Mouse (Mus musculus) MEL (cell line): ENCODE results near the gene Dnmt3l. TPM values are rescaled to one million over a fixed set of nuclear protein-coding genes. Genes with fewer than 3 reads are reported as not detected.

Experiments used
- DNase-seq: peaks from one replicate; pipeline ENCODE4 v3.0.0; 2011; ENCODE audit warnings: low read depth, low spot score
- H3K27ac ChIP-seq: 2 replicates; pipeline ENCODE4 v1.5.1; 2012; ENCODE audit warnings: low read depth, mild to moderate bottlenecking, control low read depth, low read length, moderate library complexity; ENCODE audit not compliant: control insufficient read depth
- H3K27me3 ChIP-seq, 2 experiments: fragments of 150-350 bp in 1 of 2; sonication (generic) in 1 of 2; 2 replicates each; pipeline ENCODE4 v1.6.1; 2012; ENCODE audit warnings: low read length in 2 of 2, mild to moderate bottlenecking in 2 of 2, improper control_type of control experiment in 1 of 2, moderate library complexity in 1 of 2; ENCODE audit not compliant: insufficient read depth in 2 of 2, control insufficient read depth in 1 of 2
- H3K36me3 ChIP-seq, 2 experiments: 2 replicates each; pipeline ENCODE4 v1.6.1; 2012 to 2014; ENCODE audit warnings: low read length in 2 of 2, improper control_type of control experiment in 1 of 2, inconsistent platforms in 1 of 2, mild to moderate bottlenecking in 1 of 2; ENCODE audit not compliant: insufficient read depth in 2 of 2, control insufficient read depth in 1 of 2
- H3K4me1 ChIP-seq, 2 experiments: fragments of 150-350 bp in 1 of 2; sonication (generic) in 1 of 2; 2 replicates each; pipeline ENCODE4 v1.6.1; 2012; ENCODE audit warnings: low read length in 2 of 2, improper control_type of control experiment in 1 of 2, mild to moderate bottlenecking in 1 of 2; ENCODE audit not compliant: insufficient read depth in 2 of 2, control insufficient read depth in 1 of 2
- H3K4me3 ChIP-seq, 2 experiments: fragments of 150-350 bp in 1 of 2; sonication (generic) in 1 of 2; 2 replicates each; pipeline ENCODE4 v1.5.1; 2012; ENCODE audit warnings: low read depth in 2 of 2, low read length in 2 of 2, mild to moderate bottlenecking in 2 of 2, moderate library complexity in 2 of 2, control low read depth in 1 of 2, improper control_type of control experiment in 1 of 2; ENCODE audit not compliant: control insufficient read depth in 1 of 2, insufficient read depth in 1 of 2
- H3K79me2 ChIP-seq: 2 replicates; pipeline ENCODE4 v1.6.1; 2012; ENCODE audit warnings: mild to moderate bottlenecking, low read length, moderate library complexity; ENCODE audit not compliant: control insufficient read depth, poor library complexity, insufficient read depth
- H3K9ac ChIP-seq: 2 replicates; pipeline ENCODE4 v1.6.1; 2012; ENCODE audit warnings: low read depth, mild to moderate bottlenecking, control low read depth, low read length, moderate library complexity; ENCODE audit not compliant: control insufficient read depth, poor library complexity, severe bottlenecking
- H3K9me3 ChIP-seq: fragments of 150-350 bp; sonication (generic); replicated peaks from 2 replicates; pipeline ENCODE4 v1.6.1; 2012; ENCODE audit warnings: mild to moderate bottlenecking, low read length, improper control_type of control experiment, moderate library complexity; ENCODE audit not compliant: insufficient read depth
- BHLHE40 ChIP-seq: IDR thresholded peaks from 2 replicates; pipeline ENCODE4 v1.6.1; 2012; ENCODE audit warnings: low read depth, mild to moderate bottlenecking, inconsistent platforms, low read length, improper control_type of control experiment, borderline replicate concordance
- CTCF ChIP-seq, 3 experiments: IDR thresholded peaks in 2 of 3; conservative IDR thresholded peaks in 1 of 3; 2 replicates each; pipeline ENCODE4 v1.5.1; 2011 to 2012; ENCODE audit warnings: low read length in 3 of 3, low read depth in 2 of 3, mild to moderate bottlenecking in 2 of 3, improper control_type of control experiment in 1 of 3, inconsistent platforms in 1 of 3, mixed read lengths in 1 of 3, moderate library complexity in 1 of 3; ENCODE audit not compliant: control insufficient read depth in 1 of 3, insufficient read depth in 1 of 3, poor library complexity in 1 of 3, severe bottlenecking in 1 of 3
- EP300 ChIP-seq, 2 experiments: IDR thresholded peaks; 2 replicates each; pipeline ENCODE4 v1.6.1; 2011; ENCODE audit warnings: improper control_type of control experiment in 2 of 2, low read length in 2 of 2, low read depth in 1 of 2, mild to moderate bottlenecking in 1 of 2
- MAFK ChIP-seq: IDR thresholded peaks from 2 replicates; pipeline ENCODE4 v1.6.1; 2011; ENCODE audit warnings: low read depth, mild to moderate bottlenecking, low read length, improper control_type of control experiment, borderline replicate concordance
- MAZ ChIP-seq: IDR thresholded peaks from 2 replicates; pipeline ENCODE4 v1.6.1; 2012; ENCODE audit warnings: low read depth, mild to moderate bottlenecking, inconsistent platforms, low read length, improper control_type of control experiment
- MXI1 ChIP-seq: IDR thresholded peaks from 2 replicates; pipeline ENCODE4 v1.6.1; 2011; ENCODE audit warnings: mild to moderate bottlenecking, low read depth, low read length, improper control_type of control experiment
- MYB ChIP-seq: IDR thresholded peaks from 2 replicates; pipeline ENCODE4 v1.6.1; 2011; ENCODE audit warnings: mild to moderate bottlenecking, low read depth, low read length, improper control_type of control experiment
- NRF1 ChIP-seq: IDR thresholded peaks from 2 replicates; pipeline ENCODE4 v1.6.1; 2014; ENCODE audit warnings: low read depth, mild to moderate bottlenecking, inconsistent platforms, low read length, improper control_type of control experiment, moderate library complexity; ENCODE audit not compliant: poor library complexity, insufficient read depth, severe bottlenecking
- POLR2A ChIP-seq, 2 experiments: IDR thresholded peaks; 2 replicates each; pipeline ENCODE4 v1.6.1; 2011 to 2012; ENCODE audit warnings: low read length in 2 of 2, mild to moderate bottlenecking in 2 of 2, control low read depth in 1 of 2, improper control_type of control experiment in 1 of 2, low read depth in 1 of 2, moderate library complexity in 1 of 2; ENCODE audit not compliant: control insufficient read depth in 1 of 2, insufficient read depth in 1 of 2, poor library complexity in 1 of 2
- RCOR1 ChIP-seq: IDR thresholded peaks from 2 replicates; pipeline ENCODE4 v1.6.1; 2012; ENCODE audit warnings: low read depth, mild to moderate bottlenecking, inconsistent platforms, low read length, improper control_type of control experiment
- SIN3A ChIP-seq: IDR thresholded peaks from 2 replicates; pipeline ENCODE4 v1.6.1; 2012; ENCODE audit warnings: low read length, improper control_type of control experiment, inconsistent platforms
- TAL1 ChIP-seq: IDR thresholded peaks from 2 replicates; pipeline ENCODE4 v1.6.1; 2012; ENCODE audit warnings: mild to moderate bottlenecking, inconsistent platforms, low read length, moderate library complexity, mixed read lengths
- TCF12 ChIP-seq: IDR thresholded peaks from 2 replicates; pipeline ENCODE4 v1.6.1; 2014; ENCODE audit warnings: low read depth, mild to moderate bottlenecking, inconsistent platforms, low read length, improper control_type of control experiment, moderate library complexity
- USF1 ChIP-seq: IDR thresholded peaks from 2 replicates; pipeline ENCODE4 v1.6.1; 2014; ENCODE audit warnings: low read depth, mild to moderate bottlenecking, inconsistent platforms, low read length, improper control_type of control experiment, moderate library complexity
- ZC3H11A ChIP-seq: IDR thresholded peaks from 2 replicates; pipeline ENCODE4 v1.6.1; 2012; ENCODE audit warnings: low read depth, mild to moderate bottlenecking, inconsistent platforms, low read length, improper control_type of control experiment
- ZKSCAN1 ChIP-seq: IDR thresholded peaks from 2 replicates; pipeline ENCODE4 v1.6.1; 2012; ENCODE audit warnings: low read depth, mild to moderate bottlenecking, inconsistent platforms, low read length, improper control_type of control experiment, moderate library complexity
- polyA plus RNA-seq, 2 experiments: library from polyadenylated mRNA; stranded (reverse) in 1 of 2; unstranded in 1 of 2; fragments of >175 nt in 1 of 2; fragments of >200 nt in 1 of 2; gene quantifications; 2 replicates each; pipeline versions ENCODE4 v1.2.1 to v1.2.4; 2012; ENCODE audit warnings: low replicate concordance in 2 of 2, low read depth in 1 of 2; ENCODE audit not compliant: insufficient read length in 2 of 2, insufficient read depth in 1 of 2, missing spikeins in 1 of 2
- total RNA-seq: library from RNA; depleted of rRNA; stranded (reverse); fragments of 300-350 nt; gene quantifications from 2 replicates; pipeline ENCODE4 v1.2.3, GENCODE M21; 2012

Dnmt3l gene
- total and polyA plus RNA-seq, 3 experiments: not detected

GRCm38 (mm10) chr10:78007203-78007602 lies 34.5 kb upstream of the Dnmt3l start:
- H3K4me1 ChIP-seq: peaks cover 2 to 14% of the 10 kb centered on the region in 2 experiments; a peak in 3 of 4 replicates
- peaks cover 19% of the 10 kb centered on the region for H3K79me2 ChIP-seq
- no peaks in the 10 kb centered on the region for H3K9me3 ChIP-seq
- no peak overlapping the region for H3K4me3 ChIP-seq
- DNase-seq: no peak
- H3K9ac ChIP-seq: no peak overlapping the region
- H3K27ac ChIP-seq: no peak overlapping the region
- H3K27me3 ChIP-seq: no peaks in the 10 kb centered on the region
- TF ChIP-seq TCF12: no peak
- no peak for TF ChIP-seq BHLHE40
- no peak for TF ChIP-seq ZKSCAN1
- no peak for TF ChIP-seq SIN3A
- TF ChIP-seq TAL1: no peak
- no peak for TF ChIP-seq EP300 (IDR thresholded peaks at IDR 0.05; ENCODE audit: low read depth in 1 of 2, low read length in 2 of 2)
- TF ChIP-seq MXI1: no peak
- TF ChIP-seq MAZ: no peak
- no peak for TF ChIP-seq MYB
- no peak for TF ChIP-seq NRF1
- TF ChIP-seq ZC3H11A: no peak
- TF ChIP-seq USF1: no peak
- TF ChIP-seq RCOR1: no peak
- no peak for TF ChIP-seq POLR2A (IDR thresholded peaks at IDR 0.05; ENCODE audit: control insufficient read depth in 1 of 2, insufficient read depth in 1 of 2, low read depth in 1 of 2, low read length in 2 of 2, poor library complexity in 1 of 2)
- TF ChIP-seq CTCF (IDR thresholded peaks at IDR 0.05 in 2 of 3, conservative IDR thresholded peaks at IDR 0.05 in 1 of 3; ENCODE audit: control insufficient read depth in 1 of 3, insufficient read depth in 1 of 3, low read depth in 2 of 3, low read length in 3 of 3, poor library complexity in 1 of 3, severe bottlenecking in 1 of 3): no peak
- peaks cover 0 to 1% of the 10 kb centered on the region in 2 experiments; a peak in 2 of 4 replicates for H3K36me3 ChIP-seq

GRCm38 (mm10) chr10:78008169-78008568 lies 33.6 kb upstream of the Dnmt3l start:
- Histone ChIP-seq H3K4me1 (peaks cover 2 to 14% of the 10 kb centered on the region in 2 experiments; a peak in 3 of 4 replicates), H3K79me2 (peaks cover 19% of the 10 kb centered on the region), H3K9ac (peak overlapping the region; percentile 79), H3K27ac (no peak overlapping the region), H3K27me3 (no peaks in the 10 kb centered on the region)
- DNase-seq: no peak
- no peak for TF ChIP-seq MAFK
- TF ChIP-seq TAL1: peak; percentile 27; the same call in 1 of the 2 replicates
- TF ChIP-seq, all 39 proteins: peak for 1
- no peaks in the 10 kb centered on the region for H3K9me3 ChIP-seq
- H3K4me3 ChIP-seq: peak overlapping the region; percentile 79 to 80
- H3K36me3 ChIP-seq: peaks cover 0 to 1% of the 10 kb centered on the region in 2 experiments; a peak in 2 of 4 replicates
